Comparison of ENCODE assay signal across 12 mouse cellular contexts in the genomic region with DNA sequence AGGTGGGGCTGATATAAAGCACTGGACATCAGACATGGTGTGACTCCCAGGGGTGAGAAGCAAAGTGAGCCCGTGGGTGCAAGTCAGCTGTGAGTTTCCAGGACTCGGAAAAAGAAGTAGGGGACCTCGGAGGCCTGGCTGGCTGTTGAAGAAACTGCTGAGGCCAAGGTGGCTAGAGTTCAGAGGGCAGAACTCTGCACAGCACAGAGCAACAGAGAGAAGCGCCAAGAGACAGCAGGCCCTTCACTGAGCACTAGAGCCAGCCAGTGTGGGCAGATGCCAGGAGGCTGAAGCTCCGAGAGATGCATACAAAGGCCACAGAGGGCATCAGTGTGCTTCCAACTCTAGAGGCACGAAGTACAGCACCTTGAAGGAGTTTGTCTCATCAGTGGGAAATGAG. TPM values are rescaled to one million over a fixed set of nuclear protein-coding genes. Genes with fewer than 3 reads are reported as not detected.
DNase-seq lines count a peak whose midpoint lies in the region; ATAC-seq and TF ChIP-seq lines count a peak whose summit lies in the region.
"Had no signal": no experiment of that assay in that cellular context is flagged by ENCODE, and none has a peak within 500 bp of the region (broad histone marks: within the 10 kb centered on the region; RNA-seq: fewer than 3 reads in every experiment).

No protein-coding gene starts in this region.

- peaks cover 2% of the 10 kb centered on the region; the same call in 1 of the 2 replicates for H3K36me3 ChIP-seq in liver, embryonic 11.5 days (ENCODE audit: control insufficient read depth, insufficient read depth, low read length)
- peaks cover 3% of the 10 kb centered on the region for H3K36me3 ChIP-seq in stomach, postnatal 0 days (ENCODE audit: control insufficient read depth, insufficient read depth, low read length)
- peaks cover 11% of the 10 kb centered on the region for H3K36me3 ChIP-seq in forebrain, embryonic 15.5 days

- peaks cover 30% of the 10 kb centered on the region for H3K4me1 ChIP-seq in liver, embryonic 11.5 days (replicated peaks; ENCODE audit: control insufficient read depth, insufficient read depth, low read length)
- no peaks in the 10 kb centered on the region for H3K4me1 ChIP-seq in stomach, postnatal 0 days (replicated peaks; ENCODE audit: control insufficient read depth, insufficient read depth)
- no peaks in the 10 kb centered on the region for H3K4me1 ChIP-seq in forebrain, embryonic 15.5 days

- DNase-seq in gastrocnemius, adult 2 months, result peak; percentile 84
- no peak for DNase-seq in gastrocnemius, postnatal 4 days (ENCODE audit: low spot score in 2 of 2)
- DNase-seq in ovary, postnatal 36 days (ENCODE audit: low spot score), result peak; percentile 49
- DNase-seq in ovary, postnatal 10 days (ENCODE audit: low spot score), result no peak
- no peak for DNase-seq in liver, embryonic 11.5 days (ENCODE audit: low spot score)
- no peak for DNase-seq in stomach, postnatal 0 days (ENCODE audit: low spot score)
- DNase-seq: thymus, adult 2 months had no signal

- intact Hi-C loops in gastrocnemius, adult 2 months (cut with DNase I), result no loop called here

- no peak for TF ChIP-seq CTCF in gastrocnemius, adult 2 months (IDR thresholded peaks at IDR 0.05)
- TF ChIP-seq CTCF in stomach, postnatal 0 days (IDR thresholded peaks at IDR 0.05; ENCODE audit: low read depth), result no peak

- WGBS in liver, embryonic 11.5 days, result 73% methylated on average over 6 of the region's 6 CpGs
- WGBS in stomach, postnatal 0 days, result 82% methylated on average over 6 of the region's 6 CpGs
- 86% methylated on average over 6 of the region's 6 CpGs for WGBS in forebrain, embryonic 15.5 days

- H3K9ac ChIP-seq in liver, embryonic 11.5 days (ENCODE audit: low read depth, low read length), result peak overlapping the region; percentile 26; the same call in 1 of the 2 replicates
- H3K9ac ChIP-seq in stomach, postnatal 0 days (ENCODE audit: low read length), result 0 out of 2 replicates have a peak overlapping the region, but pooled peaks have one; percentile 3
- no peak overlapping the region for H3K9ac ChIP-seq in forebrain, embryonic 15.5 days (replicated peaks)
- H3K9ac ChIP-seq: hindbrain, embryonic 15.5 days had no signal

- no peak for ATAC-seq in liver, embryonic 11.5 days (replicated peaks; ENCODE audit: low FRiP score)
- ATAC-seq in stomach, postnatal 0 days (ENCODE audit: low FRiP score, low TSS enrichment), result no peak
- ATAC-seq in megakaryocyte, adult 5-6 weeks (ENCODE audit: poor library complexity, severe bottlenecking), result no peak
- ATAC-seq in forebrain, embryonic 15.5 days (replicated peaks), result no peak
- ATAC-seq: Patski had no signal

- no peak overlapping the region for H3K4me3 ChIP-seq in gastrocnemius, adult 2 months
- H3K4me3 ChIP-seq in liver, embryonic 11.5 days (ENCODE audit: low read depth, low read length), result no peak overlapping the region
- no peak overlapping the region for H3K4me3 ChIP-seq in stomach, postnatal 0 days (ENCODE audit: low read depth, low read length)
- no peak overlapping the region for H3K4me3 ChIP-seq in forebrain, embryonic 15.5 days
- H3K4me3 ChIP-seq: hindbrain, embryonic 15.5 days had no signal

- H3K27me3 ChIP-seq in liver, embryonic 11.5 days (replicated peaks; ENCODE audit: control insufficient read depth, insufficient read depth, low read length), result no peaks in the 10 kb centered on the region
- no peaks in the 10 kb centered on the region for H3K27me3 ChIP-seq in stomach, postnatal 0 days (ENCODE audit: control insufficient read depth, insufficient read depth, low read length)
- H3K27me3 ChIP-seq in forebrain, embryonic 15.5 days, result no peaks in the 10 kb centered on the region
- H3K27me3 ChIP-seq: hindbrain, embryonic 15.5 days; Patski had no signal

- H3K27ac ChIP-seq in gastrocnemius, adult 2 months, result peak overlapping the region; percentile 68
- peak overlapping the region; percentile 83; the same call in 1 of the 2 replicates for H3K27ac ChIP-seq in liver, embryonic 11.5 days (ENCODE audit: low read depth, low read length)
- H3K27ac ChIP-seq in stomach, postnatal 0 days (replicated peaks), result no peak overlapping the region
- H3K27ac ChIP-seq in forebrain, embryonic 15.5 days (replicated peaks), result no peak overlapping the region
- H3K27ac ChIP-seq: hindbrain, embryonic 15.5 days; macrophage had no signal

- TF ChIP-seq EP300 in stomach, postnatal 0 days (optimal IDR thresholded peaks at IDR 0.05), result no peak

- H3K4me2 ChIP-seq in liver, embryonic 11.5 days, result no peak overlapping the region
- no peak overlapping the region for H3K4me2 ChIP-seq in stomach, postnatal 0 days (replicated peaks; ENCODE audit: low read depth)
- H3K4me2 ChIP-seq in forebrain, embryonic 15.5 days (replicated peaks), result no peak overlapping the region
- H3K4me2 ChIP-seq: hindbrain, embryonic 15.5 days had no signal

- no peaks in the 10 kb centered on the region for H3K9me3 ChIP-seq in liver, embryonic 11.5 days (ENCODE audit: control insufficient read depth, low read length)
- no peaks in the 10 kb centered on the region for H3K9me3 ChIP-seq in stomach, postnatal 0 days (ENCODE audit: control insufficient read depth, low read length)
- no peaks in the 10 kb centered on the region for H3K9me3 ChIP-seq in forebrain, embryonic 15.5 days
- H3K9me3 ChIP-seq: hindbrain, embryonic 15.5 days had no signal

RNA-seq across cellular contexts. Expression of gene Rnf141, which starts 26.1 kb away (rescaled TPM):
- 10 to 100 TPM; 20.1 to 21.4 TPM for total RNA-seq in gastrocnemius, adult 2 months (2021)
- 10 to 100 TPM; 22.0 to 22.6 TPM for total RNA-seq in gastrocnemius, postnatal 4 days (2021)
- polyA plus RNA-seq in liver, embryonic 11.5 days (2014; fragmentation: Nextera tagmentation; extraction: Ambion mirVana), result 35.0 and 41.0 TPM in 2 replicates
- 24.0 and 25.1 TPM in 2 replicates for polyA plus RNA-seq in stomach, postnatal 0 days (2015; fragmentation: Nextera tagmentation; extraction: Ambion mirVana)
- 31.6 and 36.3 TPM in 2 replicates for total RNA-seq in megakaryocyte, adult 5-6 weeks (2015)
- 28.7 and 39.0 TPM in 2 replicates for total RNA-seq in megakaryocyte, adult 5-6 weeks (2017)
- polyA plus RNA-seq in forebrain, embryonic 15.5 days (2015; fragmentation: Nextera tagmentation; extraction: Ambion mirVana), result 36.1 and 41.1 TPM in 2 replicates

RNA-seq across cellular contexts. Expression of gene Lyve1, which starts 44.8 kb away (rescaled TPM):
- total RNA-seq in gastrocnemius, adult 2 months (2021), result 1 to 10 TPM; 5.7 to 9.6 TPM
- total RNA-seq in gastrocnemius, postnatal 4 days (2021), result 10 to 100 TPM; 28.5 to 32.2 TPM
- polyA plus RNA-seq in liver, embryonic 11.5 days (2014; fragmentation: Nextera tagmentation; extraction: Ambion mirVana), result 25.7 and 26.9 TPM in 2 replicates
- 9.2 and 11.5 TPM in 2 replicates for polyA plus RNA-seq in stomach, postnatal 0 days (2015; fragmentation: Nextera tagmentation; extraction: Ambion mirVana)
- 1.1 and 1.2 TPM in 2 replicates for total RNA-seq in megakaryocyte, adult 5-6 weeks (2015)
- 0.92 and 0.98 TPM in 2 replicates for total RNA-seq in megakaryocyte, adult 5-6 weeks (2017)
- polyA plus RNA-seq in forebrain, embryonic 15.5 days (2015; fragmentation: Nextera tagmentation; extraction: Ambion mirVana), result 3.5 and 4.1 TPM in 2 replicates
- polyA plus RNA-seq: Patski had no signal

RNA-seq across cellular contexts. Expression of gene Ampd3, which starts 50.2 kb away (rescaled TPM):
- total RNA-seq in gastrocnemius, adult 2 months (2021), result 10 to 100 TPM in 1 of 2 experiments, 1 to 10 TPM in 1; 7.6 to 16.6 TPM
- total RNA-seq in gastrocnemius, postnatal 4 days (2021), result 1 to 10 TPM; 8.7 to 8.8 TPM
- polyA plus RNA-seq in liver, embryonic 11.5 days (2014; fragmentation: Nextera tagmentation; extraction: Ambion mirVana), result 39.5 and 41.1 TPM in 2 replicates
- polyA plus RNA-seq in stomach, postnatal 0 days (2015; fragmentation: Nextera tagmentation; extraction: Ambion mirVana), result 4.7 and 5.2 TPM in 2 replicates
- 68.0 and 76.8 TPM in 2 replicates for total RNA-seq in megakaryocyte, adult 5-6 weeks (2015)
- total RNA-seq in megakaryocyte, adult 5-6 weeks (2017), result 32.6 and 46.5 TPM in 2 replicates
- 4.4 and 4.8 TPM in 2 replicates for polyA plus RNA-seq in forebrain, embryonic 15.5 days (2015; fragmentation: Nextera tagmentation; extraction: Ambion mirVana)

Comparison
In these comparisons a context has a peak if more than half of its experiments do, and no peak if none do; other contexts are left out.
1. DNase-seq: peak in gastrocnemius, adult 2 months (single experiment) and ovary, postnatal 36 days (single experiment); none in gastrocnemius, postnatal 4 days (0 of 2), ovary, postnatal 10 days (single experiment), liver, embryonic 11.5 days (single experiment) and stomach, postnatal 0 days (single experiment).
2. H3K27ac ChIP-seq: peak in gastrocnemius, adult 2 months (single experiment) and liver, embryonic 11.5 days (single experiment); none in stomach, postnatal 0 days (single experiment) and forebrain, embryonic 15.5 days (single experiment).